Mouse (Mus musculus): ENCODE data around the gene Sipa1l3.

GRCm38 (mm10) chr7:29518421-29519210 is at the start of gene Sipa1l3:
- TF ChIP-seq CTCF (conservative IDR thresholded peaks at IDR 0.05; ENCODE audit: insufficient read depth, insufficient read length, low read depth, low read length) (no peak), POLR2A (IDR thresholded peaks at IDR 0.05; ENCODE audit: low read depth, low read length) (no peak)

All from kidney, adult 2 months (tissue).